Mouse (Mus musculus) left cerebral cortex, postnatal 10 days (tissue): ENCODE results near the gene Clip1. TPM values are rescaled to one million over a fixed set of nuclear protein-coding genes. Genes with fewer than 3 reads are reported as not detected.

Experiments used
- DNase-seq, 2 experiments: peaks; one replicate each; pipeline ENCODE4 v3.0.0; 2021 to 2022; ENCODE audit warnings: low spot score in 2 of 2, mixed read lengths in 1 of 2; ENCODE audit errors: extremely low spot score in 1 of 2
- intact Hi-C: fragments of 180-260 bp; cut with DNase I; formaldehyde crosslinking; loops from one replicate; pipeline ENCODE4 v1.15.1; 2025
- total RNA-seq, 2 experiments: library from RNA; stranded (reverse); gene quantifications; 2 replicates each; pipeline ENCODE4 v1.2.3; 2021

Clip1 gene
- total RNA-seq, 2 experiments from 2014 or later: 112 to 122 TPM

GRCm38 (mm10) chr5:123530056-123530455 is 154.4 kb downstream of the Clip1 start:
- intact Hi-C loops: no loop called here
- DNase-seq: no peak

GRCm38 (mm10) chr5:123528641-123529040 is 155.8 kb downstream of the Clip1 start:
- intact Hi-C loops: no loop called here
- DNase-seq: no peak

Other genes with a start within 250 kb of the Clip1 start
- gene Lrrc43, start 195.3 kb downstream of the Clip1 start, total RNA-seq: 1 to 10 TPM; 1.4 to 2.1 TPM
- not detected for gene Il31, start 195.1 kb downstream of the Clip1 start, total RNA-seq
- gene B3gnt4, start 174.2 kb downstream of the Clip1 start, total RNA-seq: 1 to 10 TPM; 1.1 to 1.2 TPM
- 10 to 100 TPM; 41.3 to 45.8 TPM for gene Diablo, start 160.4 kb downstream of the Clip1 start, total RNA-seq
- gene Gm49027, start 159.1 kb downstream of the Clip1 start, total RNA-seq: 1 to 10 TPM; 4.7 to 5.0 TPM
- gene Vps33a, start 111.6 kb downstream of the Clip1 start, total RNA-seq: 10 to 100 TPM; 70.1 to 76.9 TPM
- gene Zcchc8, start 36.5 kb upstream of the Clip1 start, total RNA-seq: 10 to 100 TPM; 45.0 to 47.6 TPM
- gene Rsrc2, start 64.8 kb upstream of the Clip1 start, total RNA-seq: 10 to 100 TPM; 75.6 to 80.5 TPM
- gene Kntc1, start 65.1 kb upstream of the Clip1 start, total RNA-seq: 1 to 10 TPM; 2.6 to 2.8 TPM
- gene Hcar2, start 180.9 kb upstream of the Clip1 start, total RNA-seq: not detected
- gene Hcar1, start 195.4 kb upstream of the Clip1 start, total RNA-seq: 1 to 10 TPM in 1 of 2 experiments, under 1 TPM in 1; 0.88 to 1.0 TPM
- 10 to 100 TPM; 71.2 to 76.9 TPM for gene Denr, start 222.6 kb upstream of the Clip1 start, total RNA-seq
- 1 to 10 TPM; 1.5 to 2.4 TPM for gene Gm43518, start 242.8 kb upstream of the Clip1 start, total RNA-seq
- 1 to 10 TPM; 2.1 to 2.8 TPM for gene Ccdc62, start 246.1 kb upstream of the Clip1 start, total RNA-seq